Mouse (Mus musculus): ENCODE data around the gene Sgpl1.

Gene Sgpl1

GRCm38 (mm10) chr10:61086502-61086901 lies 61.0 kb downstream of the Sgpl1 start:
- no peak for ATAC-seq (ENCODE audit: low TSS enrichment)

GRCm38 (mm10) chr10:61085364-61085763 lies 62.1 kb downstream of the Sgpl1 start:
- no peak for ATAC-seq (ENCODE audit: low TSS enrichment)

- no peak for ATAC-seq (ENCODE audit: low TSS enrichment)
Measured at GRCm38 (mm10) chr10:61080931-61081255, 66.6 kb downstream of the Sgpl1 start.

- ATAC-seq (ENCODE audit: low TSS enrichment) = peak; percentile 72
Measured at GRCm38 (mm10) chr10:61080227-61080930, 67.1 kb downstream of the Sgpl1 start.

GRCm38 (mm10) chr10:61075607-61076006 lies 71.9 kb downstream of the Sgpl1 start:
- ATAC-seq (ENCODE audit: low TSS enrichment) = no peak

GRCm38 (mm10) chr10:61074643-61075042 lies 72.9 kb downstream of the Sgpl1 start:
- ATAC-seq (ENCODE audit: low TSS enrichment) = no peak

- ATAC-seq (ENCODE audit: low TSS enrichment) = no peak
Measured at GRCm38 (mm10) chr10:61072324-61072723, 75.2 kb downstream of the Sgpl1 start.

GRCm38 (mm10) chr10:61069248-61069647 lies 78.3 kb downstream of the Sgpl1 start:
- ATAC-seq (ENCODE audit: low TSS enrichment) = no peak

- ATAC-seq (ENCODE audit: low TSS enrichment) = peak; percentile 94
Measured at GRCm38 (mm10) chr10:61068436-61069192, 78.9 kb downstream of the Sgpl1 start.

GRCm38 (mm10) chr10:61065287-61066005 lies 82.1 kb downstream of the Sgpl1 start:
- ATAC-seq (ENCODE audit: low TSS enrichment) = no peak

GRCm38 (mm10) chr10:61064635-61065034 lies 82.9 kb downstream of the Sgpl1 start:
- ATAC-seq (ENCODE audit: low TSS enrichment) = no peak

- ATAC-seq (ENCODE audit: low TSS enrichment) = no peak
Measured at GRCm38 (mm10) chr10:61063271-61063864, 84.1 kb downstream of the Sgpl1 start.

GRCm38 (mm10) chr10:61059543-61060110 lies 87.9 kb downstream of the Sgpl1 start:
- ATAC-seq (ENCODE audit: low TSS enrichment) = no peak

GRCm38 (mm10) chr10:61059101-61059500 lies 88.4 kb downstream of the Sgpl1 start:
- ATAC-seq (ENCODE audit: low TSS enrichment) = no peak

GRCm38 (mm10) chr10:61056661-61057060 lies 90.8 kb downstream of the Sgpl1 start:
- no peak for ATAC-seq (ENCODE audit: low TSS enrichment)

- peak; percentile 77 for ATAC-seq (ENCODE audit: low TSS enrichment)
Measured at GRCm38 (mm10) chr10:61051993-61052613, 95.4 kb downstream of the Sgpl1 start.

Measured in frontal cortex, adult (tissue).